Mouse (Mus musculus) embryo, embryonic 11 days (tissue): Measurements from ENCODE around the gene Rasal3.

Experiments used
- DNase-seq: peaks from one replicate; pipeline ENCODE4 v3.0.0-alpha.2; 2015

Rasal3 gene

GRCm38 (mm10) chr17:32403417-32403816, at the start of gene Rasal3:
Gene Rasal3 (minus strand): TSS chr17:32403583.
- no peak for DNase-seq

- DNase-seq: peak; percentile 73
Observed at GRCm38 (mm10) chr17:32452482-32452881, 49.1 kb upstream of the Rasal3 start, which contains the start of gene Cyp4f39. Gene Cyp4f39 (plus strand): TSS chr17:32452723.

GRCm38 (mm10) chr17:32450844-32451537, 47.6 kb upstream of the Rasal3 start:
- DNase-seq: no peak

GRCm38 (mm10) chr17:32449042-32449441, 45.7 kb upstream of the Rasal3 start:
- DNase-seq: no peak

- DNase-seq: no peak
Observed at GRCm38 (mm10) chr17:32447195-32447594, 43.8 kb upstream of the Rasal3 start.

- no peak for DNase-seq
Observed at GRCm38 (mm10) chr17:32445016-32445415, 41.6 kb upstream of the Rasal3 start.

GRCm38 (mm10) chr17:32443245-32443644, 39.9 kb upstream of the Rasal3 start:
- DNase-seq: no peak

- DNase-seq: no peak
Observed at GRCm38 (mm10) chr17:32437106-32437505, 33.7 kb upstream of the Rasal3 start.

GRCm38 (mm10) chr17:32435151-32435550, 31.8 kb upstream of the Rasal3 start:
- no peak for DNase-seq

- DNase-seq: no peak
Observed at GRCm38 (mm10) chr17:32434324-32434723, 30.9 kb upstream of the Rasal3 start.

- peak; percentile 40 for DNase-seq
Observed at GRCm38 (mm10) chr17:32431972-32432371, 28.6 kb upstream of the Rasal3 start.

- DNase-seq: no peak
Observed at GRCm38 (mm10) chr17:32426610-32427009, 23.2 kb upstream of the Rasal3 start.

- DNase-seq: no peak
Observed at GRCm38 (mm10) chr17:32424034-32424433, 20.7 kb upstream of the Rasal3 start, which contains the start of gene Pglyrp2. Gene Pglyrp2 (minus strand): TSS chr17:32424167.

- DNase-seq: no peak
Observed at GRCm38 (mm10) chr17:32420781-32421180, 17.4 kb upstream of the Rasal3 start.

- DNase-seq: no peak
Observed at GRCm38 (mm10) chr17:32419989-32420388, 16.6 kb upstream of the Rasal3 start.

- no peak for DNase-seq
Observed at GRCm38 (mm10) chr17:32416771-32417170, 13.4 kb upstream of the Rasal3 start.

- no peak for DNase-seq
Observed at GRCm38 (mm10) chr17:32415417-32416020, 12.1 kb upstream of the Rasal3 start.

GRCm38 (mm10) chr17:32411898-32412297, 8.5 kb upstream of the Rasal3 start:
- DNase-seq: no peak

- no peak for DNase-seq
Observed at GRCm38 (mm10) chr17:32402779-32403157, 615 bp downstream of the Rasal3 start.

- DNase-seq: no peak
Observed at GRCm38 (mm10) chr17:32402011-32402778, 1.2 kb downstream of the Rasal3 start.

GRCm38 (mm10) chr17:32396266-32396665, 7.1 kb downstream of the Rasal3 start:
- DNase-seq: peak; percentile 12

- DNase-seq: no peak
Observed at GRCm38 (mm10) chr17:32393944-32394343, 9.4 kb downstream of the Rasal3 start.

- peak; percentile 95 for DNase-seq
Observed at GRCm38 (mm10) chr17:32389101-32389659, 14.2 kb downstream of the Rasal3 start, which contains the start of gene Wiz. Gene Wiz (minus strand): TSS chr17:32389439.
